Mouse (Mus musculus) embryo, embryonic 9.5 days (tissue): ENCODE results near the gene Xylt1.

ENCODE experiments used
- DNase-seq: peaks from one replicate; pipeline ENCODE4 v3.0.0-alpha.2; 2017; ENCODE audit errors: extremely low spot score

The Xylt1 gene

GRCm38 (mm10) chr7:117394380-117394779 is 13.6 kb downstream of the Xylt1 start:
- no peak for DNase-seq

GRCm38 (mm10) chr7:117395511-117395910 is 14.7 kb downstream of the Xylt1 start:
- DNase-seq, result no peak

GRCm38 (mm10) chr7:117397877-117398276 is 17.1 kb downstream of the Xylt1 start:
- no peak for DNase-seq

DNA sequence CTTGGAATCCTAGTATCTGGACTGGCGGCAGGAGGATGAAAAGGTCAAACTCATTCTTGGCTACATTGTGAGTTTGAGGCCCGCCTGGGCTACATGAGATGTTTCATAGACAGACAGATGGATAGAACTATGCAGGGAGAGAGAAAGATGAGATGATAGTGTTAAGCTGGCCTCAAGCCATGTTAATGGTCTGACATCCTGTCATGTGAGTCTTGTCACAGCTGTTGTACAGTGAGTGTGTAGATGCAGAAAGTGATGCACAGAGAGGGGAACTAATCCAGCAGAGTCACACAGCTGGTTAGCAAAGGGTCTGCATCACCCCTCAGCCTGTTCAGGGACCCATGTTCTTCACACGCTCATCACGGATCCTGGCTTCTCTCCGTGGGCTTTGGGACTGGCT is 19.2 kb downstream of the Xylt1 start:
- DNase-seq, result no peak

GRCm38 (mm10) chr7:117401581-117401980 is 20.8 kb downstream of the Xylt1 start:
- no peak for DNase-seq

- DNase-seq, result no peak
Measured at GRCm38 (mm10) chr7:117406336-117406735, 25.6 kb downstream of the Xylt1 start.

DNA sequence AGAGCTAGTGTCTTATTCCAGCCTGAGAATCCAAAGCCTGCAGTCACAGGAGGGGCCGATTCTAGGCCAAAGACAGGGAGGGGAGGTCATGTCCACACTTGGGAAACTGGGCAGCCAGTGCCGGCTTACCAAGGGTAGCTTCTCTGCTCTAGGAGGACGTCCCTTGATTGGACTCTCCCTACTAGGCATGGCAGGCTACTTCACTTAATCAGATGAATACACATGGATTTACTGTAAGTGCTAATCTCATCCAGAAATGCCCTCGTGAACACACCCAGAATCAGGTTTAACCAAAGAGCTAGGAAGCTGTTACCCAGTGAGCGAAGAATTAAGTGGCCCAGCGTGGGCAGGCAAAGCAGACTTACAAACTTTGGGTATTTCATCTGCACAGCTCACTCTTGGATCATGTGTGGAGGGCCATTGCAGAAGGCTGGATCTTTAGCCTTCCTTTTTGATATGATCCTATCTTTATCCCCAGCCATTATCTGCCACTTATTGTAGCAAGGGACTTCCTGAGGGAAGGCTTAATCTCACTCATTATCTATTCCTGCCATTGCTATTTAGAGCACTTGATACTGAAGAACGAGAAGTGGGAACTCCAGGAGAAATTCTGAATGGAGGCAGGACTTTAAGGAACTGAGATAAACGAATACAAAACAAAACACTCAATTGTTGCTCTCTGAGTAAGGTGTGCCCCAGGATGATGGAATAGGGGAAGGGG is 28.6 kb downstream of the Xylt1 start:
- DNase-seq, result no peak

- no peak for DNase-seq
Measured at GRCm38 (mm10) chr7:117411874-117412273, 31.1 kb downstream of the Xylt1 start.

DNA sequence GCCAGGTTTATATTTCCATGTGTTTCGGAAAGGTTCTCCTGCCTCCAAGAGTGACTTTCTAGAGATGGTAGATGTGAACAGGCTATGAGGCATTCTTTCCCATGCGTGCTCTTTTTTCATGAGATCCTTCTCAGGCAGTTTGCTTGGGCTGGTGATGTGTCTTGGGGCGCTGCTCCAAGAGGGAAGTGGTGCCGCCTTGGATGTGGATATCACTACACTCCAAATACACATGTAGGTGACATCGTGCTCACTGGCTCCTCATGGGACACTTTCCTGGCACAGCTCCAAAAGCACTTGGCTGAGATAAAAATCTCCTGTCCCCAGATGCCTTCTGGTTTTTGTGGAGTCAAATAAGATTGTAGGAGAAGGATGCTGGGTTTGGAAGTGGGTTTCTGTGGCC is 31.6 kb downstream of the Xylt1 start:
- DNase-seq, result no peak

DNA sequence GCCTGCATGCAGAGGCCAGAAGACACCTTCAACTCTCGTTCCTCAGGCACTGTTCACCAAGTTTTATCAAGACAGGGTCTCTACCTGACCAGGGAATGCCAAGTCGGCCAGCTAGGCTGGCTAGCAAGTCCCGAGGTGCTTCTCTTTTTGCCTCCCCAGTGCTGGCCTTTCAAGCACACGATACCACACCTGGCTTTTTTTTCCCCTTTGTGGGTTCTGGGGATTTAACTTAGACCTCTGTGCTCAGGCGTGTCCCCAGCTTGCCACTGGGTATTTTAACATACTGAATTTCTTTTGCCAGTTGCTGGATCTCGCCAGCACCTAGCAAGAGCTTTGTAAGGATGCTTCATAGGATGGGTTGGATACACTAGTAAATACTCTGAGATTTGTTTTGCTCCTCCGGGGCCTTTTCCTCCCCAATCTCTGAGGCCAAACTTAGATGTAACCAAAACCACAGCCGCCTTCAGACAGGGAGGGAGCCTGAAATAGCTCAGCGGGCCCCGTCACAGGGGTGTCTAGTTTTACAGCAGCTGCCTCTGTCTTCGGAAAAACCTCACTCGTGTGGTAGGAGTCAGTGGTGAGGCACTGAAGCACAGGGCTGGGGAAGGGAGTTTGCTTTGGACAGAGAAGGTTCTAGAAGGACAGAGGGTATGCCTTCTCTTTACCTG is 33.7 kb downstream of the Xylt1 start:
- DNase-seq, result no peak

DNA sequence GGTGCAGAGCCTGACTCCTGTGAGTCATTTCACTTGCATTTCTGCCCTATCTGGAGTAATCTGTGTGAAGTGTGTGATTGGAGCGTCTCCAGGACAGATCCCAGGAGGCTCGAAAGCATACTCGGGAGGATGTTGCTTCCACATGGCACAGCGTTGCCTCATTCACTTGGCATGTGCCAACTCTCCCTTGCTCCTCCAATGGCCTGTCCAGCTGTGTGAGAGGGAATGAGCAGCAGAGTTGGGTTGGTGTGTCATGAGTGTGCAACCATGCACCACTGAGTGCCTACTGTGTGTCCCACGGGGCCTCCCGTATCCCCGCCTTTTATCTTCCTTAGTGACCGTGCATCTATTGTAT is 34.2 kb downstream of the Xylt1 start:
- DNase-seq, result no peak

GRCm38 (mm10) chr7:117419041-117419440 is 38.3 kb downstream of the Xylt1 start:
- no peak for DNase-seq

DNA sequence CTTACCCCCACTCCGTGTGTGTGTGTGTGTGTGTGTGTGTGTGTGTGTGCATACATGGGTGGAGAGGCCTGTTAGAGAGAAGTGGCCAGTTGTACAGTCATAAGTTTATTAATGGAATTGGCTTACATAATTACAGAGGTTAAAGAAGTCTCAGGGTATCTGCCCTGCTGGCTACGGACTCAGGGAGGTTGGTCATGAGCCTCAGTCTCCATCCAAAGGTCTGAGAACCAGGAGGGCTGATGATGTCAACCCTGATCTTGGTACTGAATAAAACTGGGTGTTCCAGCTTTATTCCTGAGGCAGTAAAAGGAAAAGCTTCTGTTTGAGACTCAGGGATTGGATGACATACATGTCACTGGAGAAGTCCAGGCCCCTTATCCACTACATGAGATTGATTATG is 39.1 kb downstream of the Xylt1 start:
- no peak for DNase-seq

DNA sequence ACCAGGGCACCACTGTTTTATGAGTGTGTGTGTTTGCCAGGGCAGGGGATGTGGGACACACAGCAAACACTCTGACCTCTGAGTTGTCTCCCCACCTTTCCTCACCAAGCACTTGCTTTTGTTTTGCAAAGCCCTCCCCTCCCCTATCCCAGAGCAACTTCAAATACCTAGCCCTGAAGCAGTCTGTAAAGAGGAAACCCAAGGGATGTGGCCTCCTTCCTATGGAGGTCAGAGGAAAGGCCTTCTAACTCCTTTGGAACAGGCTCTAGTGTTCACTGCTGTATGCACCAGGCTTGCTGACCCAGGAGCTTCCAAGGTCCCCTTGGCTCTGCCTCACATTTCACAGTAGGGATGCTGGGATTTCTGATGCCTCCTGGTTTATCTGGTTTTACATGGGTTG is 39.5 kb downstream of the Xylt1 start:
- no peak for DNase-seq

DNA sequence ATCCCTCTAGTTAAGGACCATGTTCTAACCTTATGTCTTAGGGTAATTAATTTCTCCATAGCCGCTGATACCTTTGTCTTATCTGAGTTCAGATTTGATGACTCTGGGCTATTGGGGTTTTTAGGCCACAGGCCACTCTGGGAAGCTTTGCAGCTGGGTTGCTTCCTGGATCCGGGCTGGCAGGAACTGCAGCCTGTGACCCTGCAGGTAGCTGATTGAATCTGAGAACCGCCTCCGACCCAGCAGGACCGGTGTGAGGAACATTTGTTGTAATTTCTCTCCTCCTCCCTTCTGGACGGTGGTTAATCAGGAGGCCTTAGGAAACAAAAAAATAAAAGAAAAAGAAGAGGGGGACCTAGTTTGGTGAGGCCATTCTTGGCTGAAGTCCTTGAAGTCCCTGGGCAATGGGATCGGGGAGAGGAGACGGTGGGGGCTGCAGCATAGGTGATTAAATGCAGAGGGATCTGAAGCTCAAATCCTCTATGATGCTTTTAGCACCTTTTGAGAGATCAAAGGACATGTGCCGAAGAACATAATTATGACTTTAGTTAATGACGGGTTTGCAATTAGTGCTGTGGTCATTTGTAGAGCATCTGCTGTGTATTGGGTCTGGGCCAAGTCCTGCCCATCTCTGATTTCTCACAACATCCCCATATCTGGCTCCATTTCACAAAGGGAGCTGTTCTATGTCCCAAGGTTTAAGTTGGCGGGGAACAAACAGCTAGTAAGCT is 40.2 kb downstream of the Xylt1 start:
- DNase-seq, result no peak

DNA sequence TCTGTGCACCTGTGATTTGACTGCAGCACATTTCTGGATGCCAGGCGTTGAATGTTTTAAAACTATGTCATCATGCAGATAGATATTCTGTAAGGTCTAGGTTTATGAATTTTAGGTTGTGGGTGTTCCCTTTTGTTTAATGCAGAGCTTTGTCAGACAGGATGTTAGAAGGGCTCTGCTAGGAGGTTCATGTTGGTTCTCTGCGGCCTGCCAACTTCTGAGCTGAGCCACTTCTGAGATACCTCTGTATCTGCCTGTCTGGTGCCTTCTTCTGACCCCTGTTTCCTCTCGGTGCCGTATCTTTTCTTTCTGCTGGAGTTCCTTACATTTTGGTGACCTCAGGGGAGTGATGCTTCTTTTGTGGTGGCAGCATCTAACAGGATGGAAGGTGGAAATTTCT is 44.1 kb downstream of the Xylt1 start:
- DNase-seq, result no peak

- DNase-seq, result no peak
Measured at GRCm38 (mm10) chr7:117426366-117426765, 45.6 kb downstream of the Xylt1 start.

DNA sequence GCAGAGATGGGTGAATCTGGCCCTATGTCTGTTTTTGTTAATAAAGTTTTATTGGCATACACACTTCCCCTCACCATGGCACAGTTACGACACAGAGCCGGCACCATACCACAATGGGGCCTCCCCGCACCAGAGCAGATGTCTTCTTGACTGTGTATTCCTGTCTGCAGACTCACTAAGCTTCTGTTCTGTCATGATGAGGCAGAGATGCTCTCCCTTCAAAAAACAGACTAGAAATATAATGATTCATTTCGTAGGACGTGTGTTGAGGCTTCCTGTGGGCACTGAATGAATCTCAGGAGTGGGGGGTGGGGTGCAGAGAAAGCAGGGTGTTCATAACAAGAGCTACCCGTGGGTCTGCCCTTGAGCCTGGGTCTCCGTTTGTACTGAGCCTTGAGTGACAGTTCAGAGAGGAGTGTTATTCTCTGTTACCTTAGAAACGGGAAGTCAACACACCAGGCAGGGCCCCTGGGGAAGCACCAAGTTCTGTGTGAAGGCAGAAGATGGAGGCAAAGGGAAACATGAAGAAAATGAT is 48.0 kb downstream of the Xylt1 start:
- peak; percentile 48 for DNase-seq

- DNase-seq, result no peak
Measured at GRCm38 (mm10) chr7:117429483-117429882, 48.7 kb downstream of the Xylt1 start.

DNA sequence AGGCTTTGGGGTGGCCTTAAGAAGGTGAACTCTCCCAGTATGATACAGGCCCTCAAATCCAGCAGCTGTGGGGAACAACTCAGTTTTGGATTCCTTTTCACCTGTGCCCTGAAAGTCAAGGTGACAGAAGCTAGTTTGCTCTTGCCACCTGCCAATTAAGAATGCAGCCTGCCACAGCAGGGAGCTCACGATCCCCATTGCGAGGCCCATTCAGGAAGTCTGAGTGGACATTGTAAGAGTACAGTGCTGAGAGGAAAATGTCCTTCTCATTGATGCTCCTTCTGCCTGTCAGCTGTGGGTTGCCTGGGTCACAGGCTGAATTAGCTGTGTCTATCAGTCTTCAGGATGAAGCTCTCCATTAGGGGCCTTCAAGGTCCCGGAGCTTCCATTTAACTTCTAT is 49.1 kb downstream of the Xylt1 start:
- no peak for DNase-seq

DNA sequence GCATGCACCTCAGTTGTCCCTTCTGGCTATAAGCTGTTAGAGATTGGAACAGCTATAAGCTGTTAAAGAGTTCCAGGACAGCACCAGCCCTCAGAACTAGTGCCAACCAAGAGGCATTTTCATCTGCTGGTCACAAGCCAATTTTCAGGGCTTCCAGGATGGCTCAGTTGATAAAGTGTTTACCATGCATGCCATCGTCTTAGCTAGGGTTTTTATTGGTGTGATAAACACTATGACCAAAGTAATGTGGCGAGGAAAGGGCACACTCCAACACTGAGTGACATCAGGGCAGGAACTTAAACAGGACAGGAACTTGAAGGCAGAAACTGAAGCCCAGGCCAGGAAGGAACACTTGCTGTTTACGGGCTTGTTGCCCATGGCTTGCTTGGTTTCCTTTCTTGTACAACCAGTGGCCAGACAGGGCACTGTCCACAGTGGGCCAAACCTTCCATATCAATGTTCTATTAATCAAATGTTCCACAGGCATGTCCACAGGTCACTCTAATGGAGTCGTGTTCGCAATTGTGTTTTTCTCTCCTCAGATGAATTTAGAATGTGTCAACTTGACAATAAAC is 49.7 kb downstream of the Xylt1 start:
- DNase-seq, result no peak

DNA sequence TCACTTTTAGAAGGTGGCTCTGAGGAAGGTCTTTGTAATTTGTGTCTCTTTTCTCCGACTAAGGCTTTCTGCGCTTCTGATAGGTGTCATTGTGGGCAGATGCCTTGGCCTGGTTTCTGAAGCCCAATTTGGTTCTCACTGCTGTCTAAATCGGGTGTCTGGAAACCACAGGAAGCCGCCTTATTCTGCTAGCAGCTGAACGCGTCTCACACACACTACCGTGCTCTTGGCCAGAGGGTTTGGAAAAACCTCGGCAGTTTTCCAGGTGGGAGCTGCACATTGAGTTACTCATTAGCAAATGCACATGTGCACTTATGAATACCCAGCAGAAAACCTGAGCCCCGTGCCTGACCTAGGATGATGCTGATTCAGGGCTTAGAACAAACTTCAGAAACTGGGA is 52.9 kb downstream of the Xylt1 start:
- DNase-seq, result no peak
